Mouse (Mus musculus) ES-Bruce4 (cell line): ENCODE measurements around the gene Dync1i1. TPM values are rescaled to one million over a fixed set of nuclear protein-coding genes. Genes with fewer than 3 reads are reported as not detected.

ENCODE experiments used
- H3K27ac ChIP-seq: 2 replicates; pipeline ENCODE4 v1.5.1; 2012; ENCODE audit warnings: low read length, inconsistent platforms; ENCODE audit not compliant: insufficient read depth
- H3K27me3 ChIP-seq: 2 replicates; pipeline ENCODE4 v1.6.1; 2012; ENCODE audit warnings: mild to moderate bottlenecking, low read length, inconsistent platforms; ENCODE audit not compliant: control insufficient read depth, poor library complexity, insufficient read depth, severe bottlenecking
- H3K36me3 ChIP-seq: 2 replicates; pipeline ENCODE4 v1.6.1; 2012; ENCODE audit warnings: inconsistent platforms, mild to moderate bottlenecking, low read length, moderate library complexity; ENCODE audit not compliant: control insufficient read depth, poor library complexity, insufficient read depth, severe bottlenecking
- H3K4me1 ChIP-seq: one replicate; pipeline ENCODE4 v1.8.1; 2011; ENCODE audit warnings: low read length; ENCODE audit not compliant: control insufficient read depth, insufficient read depth
- H3K4me3 ChIP-seq: 2 replicates; pipeline ENCODE4 v1.5.1; 2011; ENCODE audit warnings: low read depth, mild to moderate bottlenecking, low read length
- H3K9ac ChIP-seq: 2 replicates; pipeline ENCODE4 v1.6.1; 2012; ENCODE audit warnings: low read depth, mild to moderate bottlenecking, inconsistent platforms; ENCODE audit not compliant: poor library complexity, severe bottlenecking
- H3K9me3 ChIP-seq: replicated peaks from 2 replicates; pipeline ENCODE4 v1.6.1; 2012; ENCODE audit warnings: mild to moderate bottlenecking, low read length, inconsistent platforms; ENCODE audit not compliant: control insufficient read depth, poor library complexity, insufficient read depth, severe bottlenecking
- CTCF ChIP-seq: IDR thresholded peaks from one replicate; pipeline ENCODE4 v1.8.1; 2011; ENCODE audit warnings: low read depth, low read length
- EP300 ChIP-seq: IDR thresholded peaks from 2 replicates; pipeline ENCODE4 v1.6.1; 2011; ENCODE audit warnings: low read depth, low read length; ENCODE audit not compliant: insufficient read depth
- POLR2A ChIP-seq: IDR thresholded peaks from one replicate; pipeline ENCODE4 v1.8.1; 2011; ENCODE audit warnings: low read length; ENCODE audit not compliant: insufficient read depth
- polyA plus RNA-seq: library from polyadenylated mRNA; stranded (reverse); fragments of >200 nt; gene quantifications from 2 replicates; pipeline ENCODE4 v1.2.4, GENCODE M21; 2011; ENCODE audit warnings: low read depth; ENCODE audit not compliant: missing spikeins, insufficient read depth, insufficient read length

The Dync1i1 gene
- polyA plus RNA-seq, 1 experiment = 0.25 TPM

- no peaks in the 10 kb centered on the region for H3K4me1 ChIP-seq
- no peak overlapping the region for H3K4me3 ChIP-seq
- no peaks in the 10 kb centered on the region for H3K27me3 ChIP-seq
- H3K9me3 ChIP-seq = no peaks in the 10 kb centered on the region
- H3K27ac ChIP-seq = no peak overlapping the region
- H3K9ac ChIP-seq = no peak overlapping the region
- TF ChIP-seq EP300 = no peak
- no peak for TF ChIP-seq CTCF
- TF ChIP-seq POLR2A = no peak
- no peaks in the 10 kb centered on the region for H3K36me3 ChIP-seq
Measured at GRCm38 (mm10) chr6:5866091-5866490, 140.7 kb downstream of the Dync1i1 start.

GRCm38 (mm10) chr6:5867221-5867620, 141.8 kb downstream of the Dync1i1 start:
- no peak for TF ChIP-seq CTCF
- no peak for TF ChIP-seq POLR2A
- no peak for TF ChIP-seq EP300

GRCm38 (mm10) chr6:5871060-5871459, 145.6 kb downstream of the Dync1i1 start:
- Histone ChIP-seq H3K9ac (no peak overlapping the region), H3K9me3 (no peaks in the 10 kb centered on the region), H3K4me3 (no peak overlapping the region), H3K27ac (no peak overlapping the region), H3K27me3 (no peaks in the 10 kb centered on the region), H3K4me1 (no peaks in the 10 kb centered on the region), H3K36me3 (no peaks in the 10 kb centered on the region)
- no peak for TF ChIP-seq EP300
- no peak for TF ChIP-seq CTCF
- no peak for TF ChIP-seq POLR2A

More at GRCm38 (mm10) chr6:5867221-5867620, 141.8 kb downstream of the Dync1i1 start:
- Histone ChIP-seq H3K27me3 (no peaks in the 10 kb centered on the region), H3K9me3 (no peaks in the 10 kb centered on the region), H3K4me1 (no peaks in the 10 kb centered on the region), H3K4me3 (no peak overlapping the region), H3K9ac (no peak overlapping the region), H3K36me3 (no peaks in the 10 kb centered on the region), H3K27ac (no peak overlapping the region)

GRCm38 (mm10) chr6:5871581-5872298, 146.3 kb downstream of the Dync1i1 start:
- Histone ChIP-seq H3K4me3 (no peak overlapping the region), H3K27ac (no peak overlapping the region), H3K9me3 (no peaks in the 10 kb centered on the region), H3K36me3 (no peaks in the 10 kb centered on the region), H3K27me3 (no peaks in the 10 kb centered on the region), H3K4me1 (no peaks in the 10 kb centered on the region), H3K9ac (no peak overlapping the region)
- no peak for TF ChIP-seq POLR2A
- no peak for TF ChIP-seq EP300
- no peak for TF ChIP-seq CTCF

GRCm38 (mm10) chr6:5889341-5889740, 163.9 kb downstream of the Dync1i1 start:
- no peaks in the 10 kb centered on the region for H3K36me3 ChIP-seq
- H3K27ac ChIP-seq = no peak overlapping the region
- no peak for TF ChIP-seq CTCF
- no peak for TF ChIP-seq POLR2A
- TF ChIP-seq EP300 = no peak
- no peaks in the 10 kb centered on the region for H3K27me3 ChIP-seq
- H3K4me3 ChIP-seq = no peak overlapping the region
- no peak overlapping the region for H3K9ac ChIP-seq
- no peaks in the 10 kb centered on the region for H3K9me3 ChIP-seq
- H3K4me1 ChIP-seq = no peaks in the 10 kb centered on the region

- no peak overlapping the region for H3K9ac ChIP-seq
- no peaks in the 10 kb centered on the region for H3K36me3 ChIP-seq
- no peak for TF ChIP-seq EP300
- no peaks in the 10 kb centered on the region for H3K27me3 ChIP-seq
- no peak overlapping the region for H3K27ac ChIP-seq
- no peaks in the 10 kb centered on the region for H3K4me1 ChIP-seq
- H3K4me3 ChIP-seq = no peak overlapping the region
- no peaks in the 10 kb centered on the region for H3K9me3 ChIP-seq
Measured at GRCm38 (mm10) chr6:5911295-5911694, 185.9 kb downstream of the Dync1i1 start.
